Comparison of ENCODE assay signal across 7 mouse cellular contexts in the genomic region with DNA sequence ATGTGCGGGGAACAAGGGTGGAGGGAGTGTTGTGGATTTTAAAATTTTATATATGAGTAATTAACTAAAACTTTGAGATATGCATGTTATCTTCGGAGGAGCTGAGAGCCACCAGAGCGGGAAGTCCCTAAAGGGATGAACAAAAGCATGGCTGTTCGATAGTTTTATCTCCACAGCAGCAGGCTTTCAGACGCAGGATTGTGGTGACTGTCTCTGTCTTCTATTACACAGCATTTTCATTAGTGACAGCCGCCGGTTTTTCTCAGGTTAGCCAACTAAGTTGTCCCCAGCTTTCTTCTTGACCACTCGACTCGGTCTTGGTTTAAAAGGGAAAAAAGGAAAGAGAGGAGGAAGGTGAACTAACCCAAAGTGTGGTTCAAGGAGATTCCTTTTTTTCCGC. TPM values are rescaled to one million over a fixed set of nuclear protein-coding genes. Genes with fewer than 3 reads are reported as not detected.
DNase-seq lines count a peak whose midpoint lies in the region; ATAC-seq and TF ChIP-seq lines count a peak whose summit lies in the region.

No protein-coding gene starts in this region.

- TF ChIP-seq POLR2A in embryonic fibroblast, embryonic 13.5 days (IDR thresholded peaks at IDR 0.05; ENCODE audit: low read depth, low read length): no peak

- intact Hi-C loops in left cerebral cortex, postnatal 10 days (cut with DNase I): loop anchor here (5.0 to 10.0 kb wide), 2 partner anchors 147 to 215 kb away; no protein-coding TSS in a partner anchor

- no peak overlapping the region; the same call in 1 of the 2 replicates for H3K27ac ChIP-seq in embryonic fibroblast, embryonic 13.5 days (ENCODE audit: insufficient read depth, low read length)
- H3K27ac ChIP-seq in limb, embryonic 15.5 days: 0 out of 2 replicates have a peak overlapping the region, but pooled peaks have one; percentile 43
- peak overlapping the region; percentile 65 for H3K27ac ChIP-seq in stomach, embryonic 15.5 days

- no peaks in the 10 kb centered on the region for H3K9me3 ChIP-seq in limb, embryonic 15.5 days
- H3K9me3 ChIP-seq in stomach, embryonic 15.5 days: no peaks in the 10 kb centered on the region

- DNase-seq in spleen, adult 12 weeks (ENCODE audit: low spot score): peak; percentile 17
- no peak for DNase-seq in spleen, postnatal 14 days (ENCODE audit: low spot score in 2 of 2)
- DNase-seq in urinary bladder, postnatal 25 days (ENCODE audit: low spot score): no peak
- DNase-seq in left cerebral cortex, postnatal 10 days (ENCODE audit: extremely low spot score in 1 of 2, low spot score in 2 of 2): no peak

- WGBS in limb, embryonic 15.5 days: 14% methylated on average over 10 of the region's 10 CpGs
- 12% methylated on average over 10 of the region's 10 CpGs for WGBS in stomach, embryonic 15.5 days

- peak overlapping the region; percentile 60 for H3K4me2 ChIP-seq in limb, embryonic 15.5 days
- H3K4me2 ChIP-seq in stomach, embryonic 15.5 days: peak overlapping the region; percentile 65

- peak overlapping the region; percentile 54; the same call in 1 of the 2 replicates for H3K9ac ChIP-seq in limb, embryonic 15.5 days
- H3K9ac ChIP-seq in stomach, embryonic 15.5 days: peak overlapping the region; percentile 37; the same call in 1 of the 2 replicates

- no peak for TF ChIP-seq CTCF in embryonic fibroblast, embryonic 13.5 days (IDR thresholded peaks at IDR 0.05; ENCODE audit: borderline replicate concordance, insufficient read depth, low read length)

- no peaks in the 10 kb centered on the region for H3K4me1 ChIP-seq in embryonic fibroblast, embryonic 13.5 days (ENCODE audit: control insufficient read depth, insufficient read depth, low read length)
- H3K4me1 ChIP-seq in limb, embryonic 15.5 days: peaks cover 18% of the 10 kb centered on the region
- peaks cover 8% of the 10 kb centered on the region; the same call in 1 of the 2 replicates for H3K4me1 ChIP-seq in stomach, embryonic 15.5 days

- no peak for ATAC-seq in limb, embryonic 15.5 days (ENCODE audit: insufficient number of reproducible peaks, low FRiP score, low TSS enrichment, low read depth)
- no peak for ATAC-seq in stomach, embryonic 15.5 days (ENCODE audit: insufficient read depth, low FRiP score, low read depth)

- H3K4me3 ChIP-seq in embryonic fibroblast, embryonic 13.5 days (ENCODE audit: insufficient read depth, low read length): peak overlapping the region; percentile 76
- H3K4me3 ChIP-seq in limb, embryonic 15.5 days: peak overlapping the region; percentile 95
- H3K4me3 ChIP-seq in stomach, embryonic 15.5 days (replicated peaks): peak overlapping the region; percentile 89

- H3K27me3 ChIP-seq in limb, embryonic 15.5 days: no peaks in the 10 kb centered on the region
- H3K27me3 ChIP-seq in stomach, embryonic 15.5 days (replicated peaks): no peaks in the 10 kb centered on the region

- no peaks in the 10 kb centered on the region for H3K36me3 ChIP-seq in limb, embryonic 15.5 days
- H3K36me3 ChIP-seq in stomach, embryonic 15.5 days: no peaks in the 10 kb centered on the region

RNA-seq across cellular contexts. Expression of a gene that starts 0.7 kb away (rescaled TPM):
- 23.8 and 25.1 TPM in 2 replicates for polyA plus RNA-seq in embryonic fibroblast, embryonic 13.5 days (2011; ENCODE audit: insufficient read length, low read depth, missing spikeins)
- 8.3 and 10.5 TPM in 2 replicates for polyA plus RNA-seq in limb, embryonic 15.5 days (2015; fragmentation: Nextera tagmentation; extraction: Ambion mirVana)
- 9.8 and 10.0 TPM in 2 replicates for polyA plus RNA-seq in stomach, embryonic 15.5 days (2015; fragmentation: Nextera tagmentation; extraction: Ambion mirVana)
- total RNA-seq in left cerebral cortex, postnatal 10 days (2021): 10 to 100 TPM; 86.0 to 97.4 TPM
